Mouse (Mus musculus) lung, postnatal 36 days (tissue): ENCODE results near the gene Tnfrsf18.
A peak's percentile ranks its signal among the peaks of the same experiment; 100 is the strongest.

ENCODE experiments used
- DNase-seq: peaks from one replicate; pipeline ENCODE4 v3.0.0; 2022; ENCODE audit warnings: mixed read lengths

The Tnfrsf18 gene

GRCm38 (mm10) chr4:156077499-156078301 lies 51.7 kb downstream of the Tnfrsf18 start:
- peak; percentile 86 for DNase-seq
